Mouse (Mus musculus) kidney, postnatal 0 days (tissue): ENCODE measurements around the gene Thoc5. TPM values are rescaled to one million over a fixed set of nuclear protein-coding genes. Genes with fewer than 3 reads are reported as not detected.

ENCODE experiments used
- ATAC-seq: fragments of 200-750 bp; cut with Nextera tagmentation; replicated peaks from 2 replicates; pipeline ENCODE4 v1.8.0; 2017; ENCODE audit warnings: low read depth, moderate number of reproducible peaks, moderate TSS enrichment, moderate library complexity; ENCODE audit not compliant: low FRiP score
- DNase-seq: peaks from one replicate; pipeline ENCODE4 v3.0.0-alpha.2; 2016; ENCODE audit warnings: low spot score
- H3K27ac ChIP-seq: fragments of 300-500 bp; sonication (generic); 2 replicates; pipeline ENCODE4 v1.5.1; 2014; ENCODE audit warnings: mild to moderate bottlenecking
- H3K27me3 ChIP-seq: fragments of 300-500 bp; sonication (generic); 2 replicates; pipeline ENCODE4 v1.6.1; 2014; ENCODE audit warnings: low read length, mixed read lengths; ENCODE audit not compliant: insufficient read depth
- H3K36me3 ChIP-seq: fragments of 300-500 bp; sonication (generic); 2 replicates; pipeline ENCODE4 v1.6.1; 2014; ENCODE audit warnings: low read length, mixed read lengths; ENCODE audit not compliant: insufficient read depth
- H3K4me1 ChIP-seq: fragments of 300-500 bp; sonication (generic); replicated peaks from 2 replicates; pipeline ENCODE4 v1.6.1; 2014; ENCODE audit warnings: antibody characterized with exemption, low read length, mixed read lengths; ENCODE audit not compliant: insufficient read depth
- H3K4me2 ChIP-seq: fragments of 300-500 bp; sonication (generic); 2 replicates; pipeline ENCODE4 v1.6.1; 2014; ENCODE audit warnings: mild to moderate bottlenecking, low read length, moderate library complexity, mixed read lengths
- H3K4me3 ChIP-seq: fragments of 300-500 bp; sonication (generic); replicated peaks from 2 replicates; pipeline ENCODE4 v1.5.1; 2014; ENCODE audit warnings: low read depth, low read length
- H3K9ac ChIP-seq: fragments of 300-500 bp; sonication (generic); 2 replicates; pipeline ENCODE4 v1.6.1; 2014; ENCODE audit warnings: low read depth, low read length
- H3K9me3 ChIP-seq: fragments of 300-500 bp; sonication (generic); replicated peaks from 2 replicates; pipeline ENCODE4 v1.6.1; 2016; ENCODE audit warnings: low read length, inconsistent platforms, mixed read lengths
- CTCF ChIP-seq: IDR thresholded peaks from 2 replicates; pipeline ENCODE4 v1.5.1; 2016; ENCODE audit warnings: antibody characterized with exemption, low read depth, mild to moderate bottlenecking, moderate library complexity
- WGBS: fragments of 180-500 bp; shearing (Covaris S2); extraction: QIAGEN DNeasy Blood & Tissue Kit; methylation state at CpG from one replicate; pipeline ENCODE4 v1.1.7; 2014; 5-methylcytosine and 5-hydroxymethylcytosine counted together
- polyA plus RNA-seq: library from polyadenylated mRNA; unstranded; fragments of >200 nt; fragmentation: Nextera tagmentation; extraction: Ambion mirVana; gene quantifications from 2 replicates; pipeline ENCODE4 v1.2.1, GENCODE M21; 2015

Thoc5 gene
- polyA plus RNA-seq, 1 experiment from 2014 or later, result 27.3 TPM

DNA sequence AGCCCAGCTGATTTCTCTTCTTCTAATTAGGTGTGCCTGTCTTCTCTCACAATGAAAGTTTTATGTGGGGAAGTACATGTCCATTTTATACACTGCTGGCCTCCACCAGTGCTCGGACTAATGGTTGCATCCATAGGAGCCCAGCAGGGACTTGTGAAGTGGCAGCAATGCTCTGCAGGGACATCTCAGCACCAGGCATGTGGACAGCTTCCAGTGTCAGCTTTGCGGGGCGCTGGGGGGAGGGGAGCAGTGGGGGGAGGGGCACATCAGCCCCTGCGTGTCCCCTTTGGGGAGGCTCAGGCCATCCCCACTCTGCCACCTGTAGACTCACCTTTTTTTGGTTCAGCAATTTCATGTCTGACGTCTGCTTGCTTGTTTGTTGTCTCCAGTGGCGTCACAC is 58.3 kb downstream of the Thoc5 start:
- no peak overlapping the region for H3K4me2 ChIP-seq
- no peak overlapping the region for H3K4me3 ChIP-seq
- TF ChIP-seq CTCF, result no peak
- peaks cover 37% of the 10 kb centered on the region for H3K27me3 ChIP-seq
- H3K36me3 ChIP-seq, result no peaks in the 10 kb centered on the region
- H3K9ac ChIP-seq, result no peak overlapping the region
- 4% methylated on average over 5 of the region's 6 CpGs for WGBS
- ATAC-seq, result no peak
- no peak overlapping the region for H3K27ac ChIP-seq
- DNase-seq, result no peak
- H3K4me1 ChIP-seq, result no peaks in the 10 kb centered on the region
- no peaks in the 10 kb centered on the region for H3K9me3 ChIP-seq

DNA sequence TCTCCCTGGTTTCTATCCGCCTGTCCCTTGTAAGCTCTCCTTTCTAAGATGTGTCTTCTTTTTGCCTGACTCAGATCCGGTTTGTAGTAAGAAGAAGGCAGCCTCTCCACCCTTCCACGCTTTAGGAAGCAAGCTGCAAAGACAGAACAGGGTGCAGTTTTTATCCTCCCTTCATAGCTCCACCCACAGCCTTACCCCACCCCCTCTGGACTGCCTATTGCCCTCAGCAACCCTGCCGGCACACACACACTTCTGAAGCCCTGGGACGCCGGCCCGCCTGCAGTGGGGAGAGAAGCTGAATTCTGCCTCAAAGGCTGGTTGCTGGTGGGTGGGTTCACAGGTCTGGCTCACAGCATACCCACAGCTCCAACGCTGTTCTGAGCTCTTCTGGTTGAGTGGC is 58.8 kb downstream of the Thoc5 start:
- Histone ChIP-seq H3K4me3 (no peak overlapping the region), H3K9ac (no peak overlapping the region), H3K4me2 (no peak overlapping the region), H3K4me1 (no peaks in the 10 kb centered on the region), H3K9me3 (no peaks in the 10 kb centered on the region), H3K27ac (no peak overlapping the region), H3K27me3 (peaks cover 32% of the 10 kb centered on the region), H3K36me3 (no peaks in the 10 kb centered on the region)
- WGBS, result 5% methylated on average over 8 of the region's 8 CpGs
- DNase-seq, result no peak
- TF ChIP-seq CTCF, result no peak
- no peak for ATAC-seq

DNA sequence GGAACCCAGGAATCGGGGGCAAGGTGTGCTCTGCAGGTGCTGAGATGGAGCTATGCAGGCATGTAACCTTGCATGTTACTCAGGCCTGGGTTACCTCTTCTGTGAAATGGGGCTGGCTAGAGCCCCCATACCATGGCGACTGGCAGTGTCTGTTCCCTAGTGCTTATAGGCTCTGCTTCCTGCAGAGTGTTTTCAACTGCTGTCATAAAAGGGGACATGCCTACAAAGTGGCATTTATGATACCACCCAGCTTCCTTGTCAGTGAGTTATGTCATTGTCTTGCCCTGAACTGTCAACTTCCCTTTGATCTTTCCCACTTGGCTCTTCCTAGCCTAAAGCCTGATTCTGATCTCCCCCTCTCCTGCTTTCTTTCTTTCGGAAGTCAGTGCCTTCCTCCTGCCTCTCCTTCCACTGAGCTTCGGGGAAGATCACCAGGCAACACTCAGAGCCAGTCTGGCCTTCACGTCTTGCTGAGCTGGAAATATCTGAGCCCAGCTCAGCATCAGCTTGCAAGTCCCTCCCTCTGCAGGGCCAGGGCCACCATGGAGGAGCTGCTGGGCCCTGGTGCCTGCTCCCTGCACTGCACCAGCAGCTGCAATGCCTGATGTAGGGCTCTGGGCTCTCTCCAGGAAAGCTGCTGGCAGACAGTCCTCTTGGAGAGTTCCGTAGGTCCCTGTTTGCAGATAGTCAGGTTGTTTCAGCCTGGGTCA is 68.1 kb downstream of the Thoc5 start:
- Histone ChIP-seq H3K27ac (no peak overlapping the region), H3K36me3 (no peaks in the 10 kb centered on the region), H3K4me3 (no peak overlapping the region), H3K27me3 (no peaks in the 10 kb centered on the region), H3K9me3 (no peaks in the 10 kb centered on the region), H3K4me1 (no peaks in the 10 kb centered on the region), H3K4me2 (no peak overlapping the region), H3K9ac (no peak overlapping the region)
- ATAC-seq, result no peak
- WGBS, result 24% methylated on average over 6 of the region's 6 CpGs
- TF ChIP-seq CTCF, result no peak
- no peak for DNase-seq

DNA sequence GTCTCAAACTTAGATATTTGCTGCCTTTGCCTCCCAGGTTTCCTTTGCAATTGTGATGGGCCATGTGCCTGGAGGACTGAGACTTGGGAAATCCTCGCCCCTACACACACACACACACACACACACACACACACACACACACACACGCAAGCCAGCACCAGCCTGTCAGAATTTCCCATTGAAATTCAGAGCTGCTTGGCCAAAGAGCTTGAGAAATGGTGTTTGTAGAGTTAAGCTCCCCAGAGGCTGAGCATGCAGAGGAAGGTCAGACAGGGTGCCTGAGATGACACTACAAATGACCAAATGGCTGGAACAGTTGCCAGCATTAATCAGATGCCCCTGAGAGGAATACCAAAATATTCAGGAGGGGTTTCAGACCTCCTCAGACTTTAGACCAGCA is 71.2 kb downstream of the Thoc5 start:
- no peak overlapping the region for H3K27ac ChIP-seq
- DNase-seq, result no peak
- no peak overlapping the region for H3K9ac ChIP-seq
- H3K4me3 ChIP-seq, result no peak overlapping the region
- WGBS, result 59% methylated on average over 2 of the region's 2 CpGs
- TF ChIP-seq CTCF, result no peak
- H3K27me3 ChIP-seq, result no peaks in the 10 kb centered on the region
- no peaks in the 10 kb centered on the region for H3K36me3 ChIP-seq
- no peaks in the 10 kb centered on the region for H3K9me3 ChIP-seq
- no peaks in the 10 kb centered on the region for H3K4me1 ChIP-seq
- no peak overlapping the region for H3K4me2 ChIP-seq
- no peak for ATAC-seq

DNA sequence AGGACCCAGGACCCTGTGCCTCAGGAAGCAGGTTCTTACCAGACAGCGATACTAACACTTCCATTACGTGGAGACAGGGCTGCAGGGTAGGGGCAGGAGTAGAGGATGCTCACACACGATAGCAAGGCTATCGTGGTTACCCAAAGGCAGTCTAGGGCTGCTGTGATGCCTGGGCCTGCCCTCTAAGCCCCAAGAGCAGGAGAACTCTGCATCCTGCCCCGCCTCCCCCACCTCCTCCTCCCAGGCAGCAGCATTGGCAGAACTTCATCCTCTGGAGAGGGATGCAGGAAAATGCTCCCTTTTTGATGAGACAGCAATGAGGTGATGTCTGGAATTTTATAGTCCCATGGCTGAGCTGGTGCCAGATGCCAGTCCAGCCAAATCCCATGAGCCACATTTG is 71.8 kb downstream of the Thoc5 start:
- TF ChIP-seq CTCF, result no peak
- Histone ChIP-seq H3K9ac (no peak overlapping the region), H3K9me3 (no peaks in the 10 kb centered on the region), H3K27me3 (no peaks in the 10 kb centered on the region), H3K4me2 (no peak overlapping the region), H3K36me3 (no peaks in the 10 kb centered on the region), H3K4me3 (no peak overlapping the region), H3K27ac (no peak overlapping the region), H3K4me1 (no peaks in the 10 kb centered on the region)
- ATAC-seq, result no peak
- no peak for DNase-seq
- 63% methylated on average over 5 of the region's 5 CpGs for WGBS

DNA sequence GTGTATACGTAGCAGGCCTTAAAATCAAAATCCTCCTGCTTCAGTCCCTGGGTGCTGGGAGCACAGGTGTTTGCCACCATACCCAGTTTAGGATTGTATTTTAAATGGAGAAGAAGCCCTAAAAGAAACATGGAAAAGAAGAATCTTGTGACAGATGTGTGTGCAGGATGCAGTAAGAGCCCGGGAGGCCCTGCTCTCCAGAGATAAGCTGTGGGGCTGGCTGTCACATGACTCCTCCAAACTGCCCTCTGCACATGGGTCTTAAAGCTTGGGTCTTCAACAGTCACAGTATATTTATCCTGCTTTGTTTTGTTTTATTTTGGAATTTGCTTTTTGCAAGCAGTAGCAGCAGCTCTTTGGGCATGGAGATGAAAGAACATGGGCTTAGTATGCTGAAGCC is 72.4 kb downstream of the Thoc5 start:
- Histone ChIP-seq H3K4me1 (no peaks in the 10 kb centered on the region), H3K9me3 (no peaks in the 10 kb centered on the region), H3K9ac (no peak overlapping the region), H3K27ac (no peak overlapping the region), H3K4me2 (no peak overlapping the region), H3K4me3 (no peak overlapping the region), H3K36me3 (no peaks in the 10 kb centered on the region), H3K27me3 (no peaks in the 10 kb centered on the region)
- DNase-seq (no peak), ATAC-seq (no peak)
- no peak for TF ChIP-seq CTCF
- 51% methylated on average over 2 of the region's 2 CpGs for WGBS

DNA sequence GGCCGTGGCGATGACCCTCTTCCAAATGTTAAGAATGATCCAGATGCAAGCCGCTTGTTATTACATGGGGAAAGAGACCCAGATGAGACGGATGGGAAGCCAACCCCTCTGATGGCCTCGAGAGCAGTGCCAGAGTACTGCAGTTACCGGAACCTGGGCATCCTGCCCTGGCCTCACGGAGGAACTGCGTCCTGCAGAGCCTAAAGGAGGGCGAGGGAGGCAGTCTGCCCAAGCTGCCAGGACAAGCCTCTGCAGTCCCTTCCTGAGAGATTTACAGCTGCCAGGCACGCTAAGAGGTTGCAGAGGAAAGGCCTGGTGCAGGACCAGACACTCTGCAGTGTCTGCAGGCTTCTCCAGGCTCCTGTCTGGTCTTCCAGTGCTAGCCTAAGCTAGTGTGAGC is 73.3 kb downstream of the Thoc5 start:
- no peak overlapping the region for H3K9ac ChIP-seq
- no peak for TF ChIP-seq CTCF
- WGBS, result 51% methylated on average over 10 of the region's 10 CpGs
- no peak for ATAC-seq
- no peak overlapping the region for H3K4me2 ChIP-seq
- no peaks in the 10 kb centered on the region for H3K27me3 ChIP-seq
- DNase-seq, result no peak
- H3K9me3 ChIP-seq, result no peaks in the 10 kb centered on the region
- no peaks in the 10 kb centered on the region for H3K36me3 ChIP-seq
- H3K27ac ChIP-seq, result no peak overlapping the region
- no peak overlapping the region for H3K4me3 ChIP-seq
- no peaks in the 10 kb centered on the region for H3K4me1 ChIP-seq
